Mouse (Mus musculus): Measurements from ENCODE around the gene Rif1.

GRCm38 (mm10) chr2:52169243-52170005, 96.8 kb downstream of the Rif1 start:
- TF ChIP-seq CTCF (IDR thresholded peaks at IDR 0.05; ENCODE audit: low read depth, low read length), result no peak
- no peak for TF ChIP-seq POLR2A (IDR thresholded peaks at IDR 0.05; ENCODE audit: extremely low read depth, insufficient read depth, low read length)
